Mouse (Mus musculus) midbrain, embryonic 16.5 days (tissue): ENCODE results near the gene Tnfsfm13. TPM values are rescaled to one million over a fixed set of nuclear protein-coding genes. Genes with fewer than 3 reads are reported as not detected.
"Not testable (repeated sequence)": the region's sequence is repeated elsewhere in the genome, so short reads cannot be mapped to it uniquely, and the experiment has no call there.

Source experiments
- ATAC-seq: fragments of 200-750 bp; cut with Nextera tagmentation; 2 replicates; pipeline ENCODE4 v1.8.0; 2017; ENCODE audit warnings: moderate TSS enrichment
- H3K27ac ChIP-seq: fragments of 300-500 bp; sonication (generic); 2 replicates; pipeline ENCODE4 v1.5.1; 2014; ENCODE audit warnings: mild to moderate bottlenecking, low read length, mixed read lengths
- H3K27me3 ChIP-seq: fragments of 300-500 bp; sonication (generic); 2 replicates; pipeline ENCODE4 v1.6.1; 2014; ENCODE audit warnings: low read depth, low read length, mixed read lengths; ENCODE audit not compliant: control insufficient read depth, insufficient read depth
- H3K36me3 ChIP-seq: fragments of 300-500 bp; sonication (generic); 2 replicates; pipeline ENCODE4 v1.6.1; 2014; ENCODE audit warnings: mild to moderate bottlenecking, low read length, moderate library complexity, mixed read lengths; ENCODE audit not compliant: control insufficient read depth, insufficient read depth
- H3K4me1 ChIP-seq: fragments of 300-500 bp; sonication (generic); 2 replicates; pipeline ENCODE4 v1.6.1; 2014; ENCODE audit warnings: mild to moderate bottlenecking, low read length, mixed read lengths; ENCODE audit not compliant: control insufficient read depth, insufficient read depth
- H3K4me2 ChIP-seq: fragments of 300-500 bp; sonication (generic); 2 replicates; pipeline ENCODE4 v1.6.1; 2014; ENCODE audit warnings: mild to moderate bottlenecking, low read length, mixed read lengths
- H3K4me3 ChIP-seq: fragments of 300-500 bp; sonication (generic); 2 replicates; pipeline ENCODE4 v1.5.1; 2014; ENCODE audit warnings: low read depth, mild to moderate bottlenecking, low read length, moderate library complexity, mixed read lengths
- H3K9ac ChIP-seq: fragments of 300-500 bp; sonication (generic); 2 replicates; pipeline ENCODE4 v1.6.1; 2014; ENCODE audit warnings: low read depth, low read length, mixed read lengths
- H3K9me3 ChIP-seq: fragments of 300-500 bp; sonication (generic); replicated peaks from 2 replicates; pipeline ENCODE4 v1.6.1; 2014; ENCODE audit warnings: mild to moderate bottlenecking, low read length, mixed read lengths; ENCODE audit not compliant: control insufficient read depth, poor library complexity, severe bottlenecking
- WGBS: fragments of 180-500 bp; shearing (Covaris S2); extraction: QIAGEN DNeasy Blood & Tissue Kit; methylation state at CpG from one replicate; pipeline ENCODE4 v1.1.7; 2014; 5-methylcytosine and 5-hydroxymethylcytosine counted together
- polyA plus RNA-seq: library from polyadenylated mRNA; unstranded; fragments of >200 nt; fragmentation: Nextera tagmentation; extraction: Ambion mirVana; gene quantifications from 2 replicates; pipeline ENCODE4 v1.2.1, GENCODE M21; 2015

The Tnfsfm13 gene
- 0.60 and 0.87 TPM in 2 replicates for polyA plus RNA-seq

DNA sequence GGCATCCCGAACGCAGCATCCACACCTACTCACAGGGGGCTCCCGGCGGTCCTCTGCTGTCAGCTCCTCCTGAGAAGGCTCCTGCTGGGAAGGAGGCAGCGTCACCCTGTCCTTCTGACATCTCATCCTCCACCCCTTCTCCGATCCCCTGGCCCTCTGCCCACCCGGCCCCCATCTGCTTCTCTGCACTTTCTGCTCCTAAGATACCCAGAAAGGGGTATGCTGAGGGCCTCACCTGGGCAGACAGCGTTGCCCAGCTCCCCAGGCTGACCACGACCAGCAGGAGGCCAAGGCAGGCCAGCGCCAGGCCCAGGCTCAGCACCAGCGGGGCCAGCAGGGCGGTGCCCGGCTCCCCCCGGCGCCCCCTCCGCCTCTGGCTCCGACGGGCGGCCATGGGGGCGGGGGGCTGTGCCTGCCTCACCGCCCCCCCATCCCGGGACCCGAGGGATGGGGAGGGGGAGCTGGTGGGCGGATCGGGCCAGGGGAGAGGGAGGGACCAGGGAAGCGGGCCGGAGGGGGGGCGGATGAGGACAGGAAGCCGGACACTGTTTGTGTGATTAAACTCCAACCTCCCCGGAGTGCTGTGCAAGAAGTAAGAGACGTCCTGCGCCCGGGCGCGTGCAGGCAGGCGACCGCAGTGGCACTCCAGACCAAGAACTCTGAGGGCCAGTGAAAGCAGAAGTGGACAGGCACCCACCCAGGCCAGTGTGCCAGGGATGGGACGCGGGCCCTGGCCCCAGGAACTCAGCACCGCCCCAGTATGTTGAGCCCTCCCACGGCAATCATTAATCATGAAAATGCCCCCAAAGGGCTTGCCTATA, at the start of gene Tnfsfm13, which contains the start of gene Tnfsf12:
Tnfsfm13 (minus strand) TSS at position 738 of the 821 bp plus-strand sequence.
Tnfsf12 (minus strand) TSS at position 489 of the 821 bp plus-strand sequence.
- Histone ChIP-seq H3K4me1 (peaks cover 14% of the 10 kb centered on the region), H3K4me2 (peak within 1 kb of the TSS; percentile 94), H3K9ac (peak within 1 kb of the TSS; percentile 79), H3K36me3 (no peaks in the 10 kb centered on the region), H3K27me3 (no peaks in the 10 kb centered on the region), H3K4me3 (peak within 1 kb of the TSS; percentile 45), H3K27ac (0 out of 2 replicates have a peak within 1 kb of the TSS, but pooled peaks have one; percentile 19), H3K9me3 (no peaks in the 10 kb centered on the region)
- 0 out of 2 replicates have a peak, but pooled peaks have one; percentile 54 for ATAC-seq
- 3% methylated on average over 37 of the region's 41 CpGs for WGBS

DNA sequence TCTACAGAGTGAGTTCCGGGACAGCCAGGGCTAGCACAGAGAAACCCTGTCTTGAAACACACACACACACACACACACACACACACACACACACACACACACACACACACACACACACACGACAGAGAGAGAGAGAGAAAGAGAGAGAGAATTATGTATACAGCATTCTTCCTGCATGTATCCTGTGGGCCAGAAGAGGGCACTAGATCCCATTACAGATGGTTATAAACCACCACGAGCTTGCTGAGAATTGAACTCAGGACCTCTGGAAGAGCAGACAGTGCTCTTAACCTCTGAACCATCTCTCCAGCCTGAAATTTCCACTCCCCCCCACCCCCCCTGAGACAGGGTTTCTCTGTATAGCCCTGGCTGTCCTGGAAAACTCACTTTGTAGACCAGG, 35.5 kb upstream of the Tnfsfm13 start:
- H3K4me3 ChIP-seq, H3K4me1 ChIP-seq, H3K4me2 ChIP-seq, ATAC-seq, H3K9me3 ChIP-seq, H3K27ac ChIP-seq, H3K9ac ChIP-seq, H3K27me3 ChIP-seq: not testable (repeated sequence)
- peaks cover 21% of the 10 kb centered on the region for H3K36me3 ChIP-seq
- WGBS = 91% methylated on average over 2 of the region's 3 CpGs

DNA sequence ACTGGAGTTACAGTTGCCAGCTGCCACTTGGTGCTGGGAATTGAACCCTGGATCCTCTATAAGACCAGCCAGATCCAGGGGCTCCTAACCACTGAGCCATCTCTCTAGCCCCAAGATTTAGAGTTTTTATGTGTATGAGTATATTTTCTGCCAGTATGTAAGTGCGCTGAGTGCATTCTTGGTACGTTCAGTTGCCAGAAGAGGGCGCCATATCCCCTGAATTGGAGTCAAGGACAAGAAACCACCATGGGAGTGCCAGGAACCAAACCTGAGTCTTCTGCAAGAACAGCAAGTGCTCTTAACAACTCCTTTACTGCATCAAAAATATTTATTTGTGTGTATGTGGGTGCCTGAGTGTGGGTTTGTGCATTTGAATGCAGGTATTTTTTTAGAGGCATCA, 33.2 kb upstream of the Tnfsfm13 start:
- no peaks in the 10 kb centered on the region for H3K4me1 ChIP-seq
- H3K4me3 ChIP-seq = no peak overlapping the region
- H3K9me3 ChIP-seq = no peaks in the 10 kb centered on the region
- no peak for ATAC-seq
- WGBS = 15% methylated on average over 3 of the region's 3 CpGs
- no peaks in the 10 kb centered on the region for H3K27me3 ChIP-seq
- H3K9ac ChIP-seq = no peak overlapping the region
- H3K4me2 ChIP-seq = no peak overlapping the region
- H3K36me3 ChIP-seq = peaks cover under 1% of the 10 kb centered on the region; the same call in 1 of the 2 replicates
- no peak overlapping the region for H3K27ac ChIP-seq

DNA sequence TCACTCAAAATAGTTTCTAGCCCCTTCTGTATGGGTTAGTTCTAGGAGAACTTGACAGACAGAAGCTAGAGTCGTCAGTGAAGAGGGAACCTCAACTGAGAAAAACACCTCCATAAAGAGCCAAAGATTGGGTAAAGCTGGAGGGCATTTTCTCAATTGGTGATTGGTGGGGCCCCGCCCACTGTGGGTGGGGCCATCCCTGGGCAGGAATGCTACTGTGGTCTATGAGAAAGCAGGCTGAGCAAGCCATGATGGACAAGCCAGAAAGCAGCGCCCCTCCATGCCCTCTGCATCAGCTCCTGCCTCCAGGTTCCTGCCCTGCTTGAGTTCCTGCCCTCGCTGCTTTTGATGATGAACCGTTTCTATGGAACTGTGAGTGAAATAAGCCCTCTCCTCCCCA, 30.1 kb upstream of the Tnfsfm13 start:
- Histone ChIP-seq H3K4me2 (no peak overlapping the region), H3K36me3 (no peaks in the 10 kb centered on the region), H3K27me3 (no peaks in the 10 kb centered on the region), H3K4me3 (no peak overlapping the region), H3K9ac (no peak overlapping the region), H3K27ac (no peak overlapping the region), H3K4me1 (no peaks in the 10 kb centered on the region), H3K9me3 (no peaks in the 10 kb centered on the region)
- WGBS = 35% methylated on average over 5 of the region's 5 CpGs
- no peak for ATAC-seq

DNA sequence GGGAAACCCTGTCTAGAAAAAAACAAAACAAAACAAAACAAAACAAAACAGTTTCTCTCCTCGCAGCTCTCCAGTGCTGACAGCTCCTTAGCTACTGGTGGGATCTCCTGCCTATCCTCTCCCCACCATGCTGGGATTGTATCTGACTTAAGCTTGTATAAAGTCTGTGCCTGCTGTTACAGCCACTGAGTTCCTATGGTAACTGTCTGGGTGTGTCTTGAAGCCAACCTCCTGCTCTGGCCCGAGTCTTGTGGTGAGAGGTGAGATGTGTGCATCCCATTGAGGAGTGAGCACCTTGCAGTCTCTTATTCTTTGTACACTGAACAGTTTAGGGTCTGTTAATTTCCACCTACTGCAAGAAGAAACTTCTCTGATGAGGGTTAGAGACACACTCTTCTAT, 27.2 kb upstream of the Tnfsfm13 start:
- no peak overlapping the region for H3K9ac ChIP-seq
- no peak overlapping the region for H3K4me3 ChIP-seq
- H3K9me3 ChIP-seq = no peaks in the 10 kb centered on the region
- no peak for ATAC-seq
- no peaks in the 10 kb centered on the region for H3K4me1 ChIP-seq
- no peaks in the 10 kb centered on the region for H3K27me3 ChIP-seq
- no peaks in the 10 kb centered on the region for H3K36me3 ChIP-seq
- no peak overlapping the region for H3K4me2 ChIP-seq
- H3K27ac ChIP-seq = no peak overlapping the region
- WGBS = 47% methylated on average over 2 of the region's 2 CpGs

DNA sequence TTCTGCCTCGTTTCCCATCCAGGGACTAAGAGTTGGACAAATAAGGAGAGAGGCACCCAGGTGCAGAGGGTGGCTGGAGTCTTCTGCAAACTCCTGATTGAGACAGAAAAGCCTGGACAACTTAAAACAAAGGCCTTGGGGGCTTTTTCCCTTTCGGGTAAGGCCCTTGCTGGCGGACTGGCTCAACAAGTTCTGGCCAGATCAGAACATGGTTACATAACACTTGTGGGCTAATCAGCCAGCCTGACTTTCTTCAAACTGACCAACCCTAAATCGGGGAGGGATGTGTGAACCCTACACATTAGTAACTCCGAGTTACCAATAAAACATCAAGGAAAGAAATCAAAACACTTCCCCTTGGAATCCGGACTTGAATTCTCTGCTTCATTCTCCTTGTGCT, 25.0 kb upstream of the Tnfsfm13 start:
- Histone ChIP-seq H3K4me1 (no peaks in the 10 kb centered on the region), H3K9me3 (no peaks in the 10 kb centered on the region), H3K27me3 (no peaks in the 10 kb centered on the region), H3K4me3 (no peak overlapping the region), H3K36me3 (no peaks in the 10 kb centered on the region), H3K4me2 (no peak overlapping the region), H3K27ac (no peak overlapping the region), H3K9ac (no peak overlapping the region)
- ATAC-seq = no peak
- WGBS = 85% methylated on average over 6 of the region's 6 CpGs

DNA sequence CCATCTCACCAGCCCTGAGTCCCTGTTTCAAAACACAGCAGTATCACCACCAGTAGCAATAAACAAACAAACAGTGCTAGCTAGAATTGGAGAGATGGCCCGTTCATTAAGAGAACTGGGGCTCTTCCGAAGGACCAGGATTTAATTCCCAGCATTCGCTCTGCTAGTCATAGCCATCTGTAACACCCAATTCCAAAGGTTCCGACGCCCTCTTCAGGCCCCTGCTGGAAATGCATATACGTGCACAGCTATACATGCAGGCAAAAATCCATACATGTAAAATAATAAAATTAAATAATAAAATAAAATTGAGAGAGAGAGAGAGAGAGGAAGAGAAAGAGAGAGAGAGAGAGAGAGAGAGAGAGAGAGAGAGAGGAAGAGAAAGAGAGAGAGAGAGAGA, 23.5 kb upstream of the Tnfsfm13 start:
- Histone ChIP-seq H3K4me2 (no peak overlapping the region), H3K36me3 (no peaks in the 10 kb centered on the region), H3K27ac (no peak overlapping the region), H3K9me3 (no peaks in the 10 kb centered on the region), H3K4me1 (no peaks in the 10 kb centered on the region), H3K9ac (no peak overlapping the region), H3K27me3 (no peaks in the 10 kb centered on the region), H3K4me3 (no peak overlapping the region)
- no peak for ATAC-seq
- 69% methylated on average over 6 of the region's 6 CpGs for WGBS

DNA sequence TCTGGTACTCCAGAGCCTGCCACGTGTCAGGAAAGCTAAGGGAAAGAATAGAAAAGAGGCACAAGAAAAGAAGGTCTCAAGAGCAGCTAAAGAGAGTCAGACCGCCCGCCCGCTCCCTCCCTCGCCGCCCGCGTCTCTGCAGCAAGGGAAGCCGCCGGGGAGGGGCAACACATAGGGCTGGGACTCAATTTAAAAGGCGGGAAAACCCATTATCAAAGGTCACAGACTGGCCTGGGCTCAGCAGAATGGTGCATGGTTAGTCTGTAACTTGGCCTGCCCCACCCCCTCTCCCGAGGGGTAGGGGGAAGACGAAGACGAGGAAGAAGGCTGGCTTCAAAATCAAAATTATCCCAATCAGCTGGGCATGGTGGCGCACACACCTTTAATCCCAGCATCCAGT, 22.8 kb upstream of the Tnfsfm13 start:
- WGBS = 22% methylated on average over 15 of the region's 15 CpGs
- H3K4me3 ChIP-seq = no peak overlapping the region
- H3K9me3 ChIP-seq = no peaks in the 10 kb centered on the region
- 0 out of 2 replicates have a peak overlapping the region, but pooled peaks have one; percentile 7 for H3K4me2 ChIP-seq
- 0 out of 2 replicates have a peak overlapping the region, but pooled peaks have one; percentile 11 for H3K9ac ChIP-seq
- H3K4me1 ChIP-seq = no peaks in the 10 kb centered on the region
- no peak for ATAC-seq
- H3K36me3 ChIP-seq = no peaks in the 10 kb centered on the region
- H3K27ac ChIP-seq = no peak overlapping the region
- no peaks in the 10 kb centered on the region for H3K27me3 ChIP-seq

DNA sequence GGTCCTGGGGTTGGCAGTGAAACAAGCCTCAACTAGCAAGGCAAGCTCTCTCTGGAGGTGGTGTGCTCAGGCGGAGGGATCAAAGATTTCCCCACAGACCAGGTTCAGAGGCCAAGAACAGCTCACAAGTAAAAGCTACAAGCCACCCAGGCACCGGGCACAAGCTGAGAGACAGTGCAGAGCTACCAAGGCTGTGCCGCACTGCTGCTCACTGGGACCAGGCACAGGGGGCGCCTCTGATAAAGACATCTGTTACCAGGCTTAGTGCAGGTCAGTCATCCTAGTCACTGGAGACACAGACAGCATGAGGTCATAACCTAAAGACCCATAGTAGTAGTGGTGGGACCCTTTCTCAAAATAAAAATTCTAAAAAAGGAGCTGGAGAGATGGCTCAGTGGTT, 21.1 kb upstream of the Tnfsfm13 start:
- 71% methylated on average over 4 of the region's 4 CpGs for WGBS
- Histone ChIP-seq H3K4me2 (no peak overlapping the region), H3K27ac (no peak overlapping the region)

More for the DNA sequence above, 21.1 kb upstream of the Tnfsfm13 start:
- no peak for ATAC-seq
- Histone ChIP-seq H3K9me3 (no peaks in the 10 kb centered on the region), H3K4me3 (no peak overlapping the region), H3K9ac (no peak overlapping the region), H3K36me3 (no peaks in the 10 kb centered on the region), H3K27me3 (no peaks in the 10 kb centered on the region), H3K4me1 (no peaks in the 10 kb centered on the region)
